Mouse (Mus musculus): Measurements from ENCODE around the gene Zgrf1.

Gene Zgrf1

DNA sequence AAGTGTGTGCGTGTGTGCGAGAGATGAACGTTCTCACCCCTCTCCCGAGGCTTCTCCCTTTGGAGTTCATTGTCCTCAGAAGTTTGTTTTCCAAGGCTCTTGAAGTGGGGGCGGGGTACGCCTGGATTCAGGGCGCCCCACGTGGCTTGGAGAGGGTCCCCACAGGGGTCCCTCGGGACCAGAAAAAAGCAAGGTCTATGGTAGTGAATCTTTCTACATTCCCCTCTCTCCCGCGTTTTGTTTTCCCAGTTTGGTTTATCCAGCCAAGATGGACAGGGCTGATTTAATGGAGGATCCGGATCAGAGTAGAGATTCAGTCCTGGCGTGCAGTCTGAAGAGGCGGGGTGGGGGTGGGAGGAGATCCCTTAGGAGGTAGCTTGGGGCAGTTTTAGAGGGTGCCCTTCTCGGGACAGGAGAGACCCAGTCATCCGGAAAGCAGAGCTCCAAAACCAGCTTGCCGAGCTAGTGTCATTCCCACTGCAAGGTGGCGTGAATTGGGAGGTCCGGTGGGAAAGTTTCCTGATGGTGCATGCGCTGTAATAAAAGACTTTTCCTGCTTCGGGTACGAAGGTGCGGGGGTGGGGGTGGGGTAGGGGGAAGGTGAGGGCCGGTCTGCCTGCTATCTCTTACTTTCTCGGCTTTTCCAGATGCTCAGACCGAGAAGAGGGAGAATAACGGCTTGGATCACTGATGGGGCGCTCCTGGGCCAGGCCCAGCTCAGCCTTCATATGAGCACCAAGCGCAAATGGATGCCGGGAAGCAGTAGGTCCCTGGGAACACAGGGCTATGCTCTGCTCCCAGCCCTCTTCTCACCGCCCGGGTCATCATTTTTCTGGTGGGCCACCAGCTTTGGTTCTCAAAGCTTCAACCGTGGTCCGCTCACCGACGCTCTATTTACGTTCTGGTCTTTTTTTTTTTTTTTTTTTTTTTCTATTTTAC lies 87.7 kb downstream of the Zgrf1 start:
- no peak for DNase-seq (ENCODE audit: low spot score)

DNA sequence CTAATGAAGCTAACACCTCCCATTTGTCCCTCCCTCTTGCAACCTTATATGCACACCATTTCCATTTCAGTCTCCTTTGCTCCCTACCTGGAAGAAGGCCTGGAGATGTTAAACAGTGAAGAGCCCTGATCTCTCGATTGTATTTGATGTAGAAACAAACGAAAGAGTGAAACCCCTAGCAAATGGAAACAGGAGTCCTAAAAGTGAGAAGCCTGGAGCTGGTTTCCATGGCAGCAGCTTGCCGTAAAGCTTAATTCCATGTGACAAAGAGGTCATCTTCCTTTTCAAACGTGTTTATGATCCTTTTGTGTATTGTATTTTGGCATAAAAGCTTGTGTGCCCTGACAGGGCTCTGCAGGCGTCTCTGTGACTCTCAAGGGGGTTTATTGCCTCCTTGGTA lies 88.9 kb downstream of the Zgrf1 start:
- no peak for DNase-seq (ENCODE audit: low spot score)

DNA sequence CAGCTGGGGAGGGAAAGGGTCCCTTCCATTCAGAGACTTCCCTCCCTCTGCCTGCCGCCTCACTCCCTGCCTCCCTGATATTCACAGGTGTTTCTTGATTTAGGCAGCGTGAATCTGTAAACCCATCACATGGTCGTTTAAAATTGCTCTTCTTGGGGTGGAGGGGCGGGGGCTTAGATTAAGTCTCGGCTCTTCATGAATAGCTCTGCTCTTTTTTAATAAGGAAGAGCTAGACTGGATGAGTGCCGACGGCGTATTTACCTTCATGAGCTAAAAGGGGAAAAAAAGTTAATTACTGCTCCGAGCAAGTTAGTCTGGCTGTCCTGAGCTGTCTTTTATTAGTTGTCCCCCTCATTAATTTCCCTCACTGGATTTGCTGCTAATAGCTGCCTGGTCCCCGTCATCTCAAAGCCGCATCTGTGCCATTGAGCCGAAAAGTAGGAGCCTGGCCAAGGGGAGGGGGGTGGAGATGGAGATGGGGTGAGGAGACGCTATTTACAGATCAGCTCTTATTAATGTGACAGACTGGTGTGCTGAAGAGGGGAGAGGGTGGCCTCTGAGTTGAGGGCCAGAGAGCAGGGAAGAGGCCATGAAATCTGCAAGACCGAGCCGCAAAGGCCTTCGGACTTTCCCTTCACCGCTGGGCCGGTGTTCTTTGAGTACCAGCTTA lies 93.0 kb downstream of the Zgrf1 start:
- no peak for DNase-seq (ENCODE audit: low spot score)

DNA sequence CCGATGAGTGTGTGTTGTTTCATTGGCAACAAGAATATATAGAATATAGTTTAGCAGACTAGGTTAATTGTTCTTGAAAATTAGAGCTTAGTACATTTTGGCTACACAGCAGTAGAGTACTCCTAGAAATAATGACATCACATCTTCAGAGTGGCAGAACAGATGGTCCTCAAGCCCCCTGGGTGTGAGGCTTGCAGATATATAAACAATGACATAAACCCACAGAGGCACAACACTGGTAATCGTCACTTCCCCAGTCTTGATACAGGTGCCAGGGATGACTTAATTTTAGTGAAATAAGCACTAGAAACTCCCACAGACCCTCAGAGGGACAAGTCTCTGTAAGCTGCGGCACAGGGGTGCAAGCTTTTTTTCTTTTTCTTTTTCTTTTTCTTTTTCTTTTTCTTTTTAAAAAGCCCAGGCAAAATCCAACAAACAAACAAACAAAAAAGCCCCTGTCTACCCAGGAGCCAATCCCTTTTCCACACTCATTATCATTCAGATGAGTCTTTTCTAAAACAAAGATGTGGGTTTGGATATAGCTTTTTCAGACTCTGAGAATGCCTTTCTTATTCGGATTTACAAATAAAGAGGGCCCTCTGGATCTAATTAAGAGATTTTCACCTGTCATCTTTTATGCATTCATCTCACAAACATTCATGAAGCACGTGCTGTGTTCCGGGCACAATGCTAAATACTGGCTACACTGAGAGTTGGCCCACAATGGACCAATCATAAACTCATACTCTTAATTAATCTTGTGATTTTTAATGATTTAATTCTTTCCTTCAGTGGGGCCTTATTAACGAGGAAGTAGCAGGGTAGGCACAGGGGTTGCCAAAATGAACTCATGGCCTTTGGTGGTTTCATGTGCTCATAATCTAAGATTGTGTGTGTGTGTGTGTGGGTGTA lies 98.7 kb downstream of the Zgrf1 start:
- DNase-seq (ENCODE audit: low spot score) = no peak

DNA sequence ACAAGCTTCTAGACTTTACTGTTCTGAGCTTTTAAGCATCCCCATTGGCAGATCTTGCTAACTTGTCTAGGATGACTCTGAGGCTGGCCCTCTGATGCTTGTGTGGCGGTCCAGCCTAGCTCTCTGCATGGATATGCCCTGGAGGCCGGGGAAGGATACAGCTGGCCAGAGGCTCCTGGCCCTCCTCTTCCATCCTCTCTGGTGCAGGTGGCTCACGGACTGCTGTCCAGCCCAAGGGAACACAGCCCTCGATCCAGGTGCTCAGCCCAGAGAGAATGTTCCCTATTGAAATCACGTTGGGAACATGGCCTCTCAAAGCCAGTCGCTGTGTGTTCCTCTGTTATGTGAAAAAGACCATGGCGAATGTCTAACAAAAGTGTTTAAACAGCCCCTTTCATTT lies 107.4 kb downstream of the Zgrf1 start:
- DNase-seq (ENCODE audit: low spot score) = no peak

DNA sequence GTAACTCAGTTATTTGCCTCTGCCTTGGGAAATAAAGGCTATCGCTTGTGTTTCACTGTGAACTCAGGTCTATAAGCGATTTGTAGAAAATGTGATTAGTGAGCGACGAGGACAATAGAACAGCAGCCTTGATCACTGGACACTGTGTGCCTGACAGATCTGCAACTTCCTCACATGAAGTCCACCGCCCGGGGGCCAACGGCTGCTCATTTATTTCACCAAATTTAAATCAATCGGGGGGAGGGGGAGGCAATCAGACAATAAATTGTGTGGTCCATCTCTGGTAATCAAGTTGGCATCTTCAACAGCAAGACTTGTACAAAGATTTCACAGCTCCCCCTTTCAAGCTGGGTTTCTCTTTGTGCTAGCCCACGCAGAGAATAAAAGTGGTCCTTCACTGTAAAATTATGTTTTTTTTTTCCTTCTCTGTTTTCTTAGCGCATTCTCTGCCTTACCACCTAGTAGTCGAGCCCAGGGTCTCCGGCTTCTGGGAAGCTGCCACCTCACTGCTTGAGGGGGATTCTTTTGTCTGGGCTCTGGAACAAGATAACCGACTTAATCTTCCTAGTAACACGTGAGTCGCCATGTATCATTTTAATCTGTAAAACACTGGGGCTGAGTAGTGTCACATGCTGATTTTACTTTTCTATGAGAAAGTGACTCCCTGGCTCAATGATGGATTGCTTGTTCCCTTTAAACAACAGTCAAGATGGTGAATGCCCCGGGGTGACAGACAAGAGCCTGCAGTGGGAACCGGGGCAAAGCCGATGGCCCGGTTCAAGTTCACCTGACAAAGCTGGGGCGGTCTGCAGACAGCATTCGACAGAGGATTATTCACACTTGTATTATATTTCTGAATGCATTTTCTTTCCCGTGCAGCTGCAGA lies 108.6 kb downstream of the Zgrf1 start:
- no peak for DNase-seq (ENCODE audit: low spot score)

Measured in testis, postnatal 14 days (tissue).